Comparison of ENCODE assay signal across 17 mouse cellular contexts in genomic region chr3:85465283-85466025, GRCm38 (mm10).
DNase-seq lines count a peak whose midpoint lies in the region; ATAC-seq and TF ChIP-seq lines count a peak whose summit lies in the region.
"Had no signal": no experiment of that assay in that cellular context is flagged by ENCODE, and none has a peak within 500 bp of the region (broad histone marks: within the 10 kb centered on the region; RNA-seq: fewer than 3 reads in every experiment).

No protein-coding gene starts in this region.

- no peaks in the 10 kb centered on the region for H3K27me3 ChIP-seq in midbrain, postnatal 0 days (ENCODE audit: insufficient read depth, low read length)
- no peaks in the 10 kb centered on the region for H3K27me3 ChIP-seq in hindbrain, embryonic 10.5 days (ENCODE audit: insufficient read depth, poor library complexity, severe bottlenecking)
- no peaks in the 10 kb centered on the region for H3K27me3 ChIP-seq in forebrain, embryonic 15.5 days
- H3K27me3 ChIP-seq in limb, embryonic 10.5 days (ENCODE audit: low read depth, poor library complexity, severe bottlenecking) = no peaks in the 10 kb centered on the region
- H3K27me3 ChIP-seq: hindbrain, embryonic 12.5 days; limb, embryonic 15.5 days; midbrain, embryonic 13.5 days; neural tube, embryonic 12.5 days had no signal

- no peaks in the 10 kb centered on the region for H3K9me3 ChIP-seq in midbrain, postnatal 0 days (ENCODE audit: low read length)
- H3K9me3 ChIP-seq in hindbrain, embryonic 10.5 days = no peaks in the 10 kb centered on the region
- H3K9me3 ChIP-seq in forebrain, embryonic 15.5 days = no peaks in the 10 kb centered on the region
- no peaks in the 10 kb centered on the region for H3K9me3 ChIP-seq in limb, embryonic 10.5 days (replicated peaks)
- H3K9me3 ChIP-seq: hindbrain, embryonic 12.5 days; limb, embryonic 15.5 days; midbrain, embryonic 13.5 days; neural tube, embryonic 12.5 days had no signal

- H3K4me2 ChIP-seq in midbrain, postnatal 0 days (ENCODE audit: low read depth, low read length, poor library complexity, severe bottlenecking) = no peak overlapping the region
- H3K4me2 ChIP-seq in forebrain, embryonic 15.5 days (replicated peaks) = no peak overlapping the region
- H3K4me2 ChIP-seq: hindbrain, embryonic 12.5 days; limb, embryonic 15.5 days; midbrain, embryonic 13.5 days; neural tube, embryonic 12.5 days had no signal

- H3K4me3 ChIP-seq in olfactory bulb, adult 2 months (ENCODE audit: insufficient read depth, low read depth, low read length) = no peak overlapping the region
- H3K4me3 ChIP-seq in midbrain, postnatal 0 days (ENCODE audit: low read depth, low read length) = no peak overlapping the region
- H3K4me3 ChIP-seq in hindbrain, embryonic 10.5 days = no peak overlapping the region
- no peak overlapping the region for H3K4me3 ChIP-seq in forebrain, embryonic 15.5 days
- H3K4me3 ChIP-seq in limb, embryonic 10.5 days = no peak overlapping the region
- H3K4me3 ChIP-seq: erythroblast, embryonic 14.5 days; hindbrain, embryonic 12.5 days; limb, embryonic 15.5 days; midbrain, embryonic 13.5 days; neural tube, embryonic 12.5 days had no signal

- no peaks in the 10 kb centered on the region for H3K36me3 ChIP-seq in midbrain, postnatal 0 days (ENCODE audit: insufficient read depth, low read length)
- H3K36me3 ChIP-seq in hindbrain, embryonic 10.5 days = no peaks in the 10 kb centered on the region
- no peaks in the 10 kb centered on the region for H3K36me3 ChIP-seq in forebrain, embryonic 15.5 days
- H3K36me3 ChIP-seq in limb, embryonic 10.5 days = no peaks in the 10 kb centered on the region
- H3K36me3 ChIP-seq: hindbrain, embryonic 12.5 days; limb, embryonic 15.5 days; midbrain, embryonic 13.5 days; neural tube, embryonic 12.5 days had no signal

- no peak for ATAC-seq in midbrain, postnatal 0 days (ENCODE audit: low FRiP score)
- ATAC-seq in forebrain, embryonic 15.5 days (replicated peaks) = no peak
- ATAC-seq: midbrain, embryonic 13.5 days had no signal

- WGBS in olfactory bulb, adult 2 months = 42% methylated on average over 10 of the region's 10 CpGs
- 76% methylated on average over 10 of the region's 10 CpGs for WGBS in midbrain, postnatal 0 days
- WGBS in hindbrain, embryonic 10.5 days = 85% methylated on average over 10 of the region's 10 CpGs
- WGBS in forebrain, embryonic 15.5 days = 81% methylated on average over 10 of the region's 10 CpGs
- 92% methylated on average over 10 of the region's 10 CpGs for WGBS in limb, embryonic 10.5 days

- TF ChIP-seq CTCF in olfactory bulb, adult 2 months (IDR thresholded peaks at IDR 0.05; ENCODE audit: insufficient read depth, low read depth, low read length) = no peak
- no peak for TF ChIP-seq CTCF in midbrain, postnatal 0 days (IDR thresholded peaks at IDR 0.05)

- H3K27ac ChIP-seq in olfactory bulb, adult 2 months (ENCODE audit: insufficient read depth, low read depth, low read length) = peak overlapping the region; percentile 85
- H3K27ac ChIP-seq in midbrain, postnatal 0 days (ENCODE audit: low read depth, low read length) = no peak overlapping the region
- no peak overlapping the region for H3K27ac ChIP-seq in hindbrain, embryonic 10.5 days
- no peak overlapping the region for H3K27ac ChIP-seq in forebrain, embryonic 15.5 days (replicated peaks)
- no peak overlapping the region for H3K27ac ChIP-seq in limb, embryonic 10.5 days
- H3K27ac ChIP-seq: hindbrain, embryonic 12.5 days; limb, embryonic 15.5 days; midbrain, embryonic 13.5 days; neural tube, embryonic 12.5 days had no signal

- no peak overlapping the region for H3K9ac ChIP-seq in midbrain, postnatal 0 days (replicated peaks; ENCODE audit: low read length, poor library complexity, severe bottlenecking)
- no peak overlapping the region for H3K9ac ChIP-seq in forebrain, embryonic 15.5 days (replicated peaks)
- H3K9ac ChIP-seq: hindbrain, embryonic 12.5 days; limb, embryonic 15.5 days; midbrain, embryonic 13.5 days; neural tube, embryonic 12.5 days had no signal

- no peak for TF ChIP-seq POLR2A in olfactory bulb, adult 2 months (IDR thresholded peaks at IDR 0.05; ENCODE audit: insufficient read depth, low read depth, low read length)

- peaks cover 4% of the 10 kb centered on the region; the same call in 1 of the 2 replicates for H3K4me1 ChIP-seq in olfactory bulb, adult 2 months (ENCODE audit: control insufficient read depth, insufficient read depth, low read length)
- H3K4me1 ChIP-seq in midbrain, postnatal 0 days (ENCODE audit: insufficient read depth, low read length) = no peaks in the 10 kb centered on the region
- H3K4me1 ChIP-seq in hindbrain, embryonic 10.5 days (replicated peaks) = peaks cover 4% of the 10 kb centered on the region; the same call in 1 of the 2 replicates
- H3K4me1 ChIP-seq in forebrain, embryonic 15.5 days = no peaks in the 10 kb centered on the region
- H3K4me1 ChIP-seq in limb, embryonic 10.5 days = no peaks in the 10 kb centered on the region
- H3K4me1 ChIP-seq: hindbrain, embryonic 12.5 days; limb, embryonic 15.5 days; midbrain, embryonic 13.5 days; neural tube, embryonic 12.5 days had no signal

- DNase-seq in retina, adult 2 months (ENCODE audit: low read depth, low spot score) = peak; percentile 44
- DNase-seq in retina, embryonic 14.5 days (ENCODE audit: low spot score) = no peak
- DNase-seq in layer of hippocampus, adult 9-11 months = peak; percentile 94
- DNase-seq in midbrain, postnatal 0 days (ENCODE audit: low spot score) = no peak
- no peak for DNase-seq in hindbrain, embryonic 10.5 days (ENCODE audit: low spot score)
- DNase-seq in limb, embryonic 10.5 days (ENCODE audit: low spot score) = no peak
- DNase-seq: adrenal gland, adult 2 months; kidney, adult 8-10 months; lung, postnatal 10 days; thymus, adult 18-20 months had no signal

Comparison
In these comparisons a context has a peak if more than half of its experiments do, and no peak if none do; other contexts are left out.
1. DNase-seq: peak in retina, adult 2 months (single experiment) and layer of hippocampus, adult 9-11 months (single experiment); none in retina, embryonic 14.5 days (single experiment), midbrain, postnatal 0 days (single experiment), hindbrain, embryonic 10.5 days (single experiment) and limb, embryonic 10.5 days (single experiment).